Mouse (Mus musculus) limb, embryonic 14.5 days (tissue): ENCODE data around the gene Cox6b2. TPM values are rescaled to one million over a fixed set of nuclear protein-coding genes. Genes with fewer than 3 reads are reported as not detected.

Experiments used
- ATAC-seq: fragments of 200-750 bp; cut with Nextera tagmentation; 2 replicates; pipeline ENCODE4 v1.8.0; 2017; ENCODE audit warnings: low read depth, moderate number of reproducible peaks, moderate TSS enrichment; ENCODE audit not compliant: low FRiP score
- DNase-seq: peaks from one replicate; pipeline ENCODE4 v3.0.0-alpha.2; 2015; ENCODE audit warnings: low spot score
- H3K27ac ChIP-seq: fragments of 300-500 bp; sonication (generic); replicated peaks from 2 replicates; pipeline ENCODE4 v1.5.1; 2014; ENCODE audit warnings: low read depth, mild to moderate bottlenecking, low read length, moderate library complexity, mixed read lengths
- H3K27me3 ChIP-seq: fragments of 300-500 bp; sonication (generic); 2 replicates; pipeline ENCODE4 v1.6.1; 2014; ENCODE audit warnings: low read length, mixed read lengths; ENCODE audit not compliant: control insufficient read depth, insufficient read depth
- H3K36me3 ChIP-seq: fragments of 300-500 bp; sonication (generic); 2 replicates; pipeline ENCODE4 v1.6.1; 2014; ENCODE audit warnings: mild to moderate bottlenecking, low read length, moderate library complexity, mixed read lengths; ENCODE audit not compliant: control insufficient read depth, insufficient read depth
- H3K4me1 ChIP-seq: fragments of 300-500 bp; sonication (generic); 2 replicates; pipeline ENCODE4 v1.6.1; 2014; ENCODE audit warnings: antibody characterized with exemption, low read length, mixed read lengths; ENCODE audit not compliant: control insufficient read depth, insufficient read depth
- H3K4me2 ChIP-seq: fragments of 300-500 bp; sonication (generic); replicated peaks from 2 replicates; pipeline ENCODE4 v1.6.1; 2014; ENCODE audit warnings: low read depth, mild to moderate bottlenecking, low read length, moderate library complexity; ENCODE audit not compliant: severe bottlenecking
- H3K4me3 ChIP-seq: fragments of 300-500 bp; sonication (generic); replicated peaks from 2 replicates; pipeline ENCODE4 v1.5.1; 2014; ENCODE audit warnings: low read length
- H3K9ac ChIP-seq: fragments of 300-500 bp; sonication (generic); 2 replicates; pipeline ENCODE4 v1.6.1; 2014; ENCODE audit warnings: mild to moderate bottlenecking, low read depth, low read length, moderate library complexity; ENCODE audit not compliant: severe bottlenecking
- H3K9me3 ChIP-seq: fragments of 300-500 bp; sonication (generic); 2 replicates; pipeline ENCODE4 v1.6.1; 2016; ENCODE audit warnings: low read length; ENCODE audit not compliant: control insufficient read depth
- POLR2A ChIP-seq: fragments of 200-500 bp; IDR thresholded peaks from 2 replicates; pipeline ENCODE4 v1.8.0; 2012; ENCODE audit warnings: inconsistent platforms, mild to moderate bottlenecking, moderate library complexity, borderline replicate concordance; ENCODE audit not compliant: insufficient read depth, insufficient read length; ENCODE audit errors: extremely low read depth
- WGBS: fragments of 180-500 bp; shearing (Covaris S2); extraction: QIAGEN DNeasy Blood & Tissue Kit; methylation state at CpG from one replicate; pipeline ENCODE4 v1.1.7; 2014; 5-methylcytosine and 5-hydroxymethylcytosine counted together
- polyA plus RNA-seq, 2 experiments: library from polyadenylated mRNA; depleted of rRNA in 1 of 2; stranded (reverse) in 1 of 2; unstranded in 1 of 2; fragments of >200 nt; fragmentation: Nextera tagmentation in 1 of 2; extraction: Ambion mirVana in 1 of 2; gene quantifications; 2 replicates each; pipeline versions ENCODE4 v1.2.1 to v1.2.3; 2012 to 2014

Cox6b2 gene
- polyA plus RNA-seq, 2 experiments: 44.7 to 127 TPM

DNA sequence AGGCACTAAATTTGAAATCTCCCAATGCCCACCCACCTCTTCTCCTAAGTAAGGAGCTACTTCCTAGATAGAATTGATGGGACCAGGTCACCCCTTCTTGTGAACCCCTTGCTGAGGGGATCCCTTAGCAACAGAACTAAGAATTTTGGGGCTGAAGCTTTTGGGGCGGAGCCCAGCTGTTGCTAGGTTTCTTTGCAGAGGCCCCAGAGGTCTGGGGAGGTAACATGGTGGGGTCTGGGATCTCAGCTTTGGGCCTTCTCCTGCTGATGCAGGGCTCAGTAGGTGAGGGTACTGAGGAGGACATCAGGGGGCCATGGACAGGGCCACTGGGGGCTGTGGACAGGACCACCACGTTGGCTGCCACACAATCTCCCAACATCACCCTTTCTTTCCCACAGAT is 29.9 kb upstream of the Cox6b2 start, which contains the start of the genes Il11 and Tmem190:
TSS of gene Il11 (minus strand) at position 101 of the 400 bp plus-strand sequence.
TSS of gene Tmem190 (plus strand) at position 179 of the 400 bp plus-strand sequence.
- TF ChIP-seq POLR2A: no peak
- DNase-seq (no peak), ATAC-seq (no peak)
- no peaks in the 10 kb centered on the region for H3K36me3 ChIP-seq
- no peaks in the 10 kb centered on the region for H3K9me3 ChIP-seq
- no peak within 1 kb of the TSS for H3K4me3 ChIP-seq
- peaks cover 14% of the 10 kb centered on the region for H3K27me3 ChIP-seq
- no peak within 1 kb of the TSS for H3K9ac ChIP-seq
- H3K4me2 ChIP-seq: no peak within 1 kb of the TSS
- H3K27ac ChIP-seq: no peak within 1 kb of the TSS
- WGBS: 79% methylated on average over 2 of the region's 2 CpGs
- H3K4me1 ChIP-seq: 0 out of 2 replicates have a peak, but pooled peaks cover 3% of the 10 kb centered on the region

DNA sequence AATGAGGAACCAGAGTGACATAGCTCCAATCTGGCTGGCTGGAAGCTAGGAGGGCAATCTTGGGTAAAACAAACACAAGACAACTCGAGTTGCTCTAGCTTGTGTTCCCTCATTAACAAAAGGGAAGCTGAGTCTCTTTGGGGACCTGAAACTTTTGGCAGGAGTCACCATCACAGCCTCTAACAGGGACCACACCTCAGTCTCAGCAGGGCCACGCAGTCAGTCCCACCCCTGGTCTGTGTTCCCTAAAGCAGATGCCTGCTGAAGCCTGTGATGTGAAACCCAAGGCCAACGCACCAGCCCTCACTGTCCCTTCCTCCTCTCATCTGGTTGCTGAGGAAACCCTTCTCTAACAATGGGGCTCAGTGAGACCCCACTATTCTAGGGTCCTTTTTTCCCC is 29.2 kb upstream of the Cox6b2 start:
- 0 out of 2 replicates have a peak, but pooled peaks cover 4% of the 10 kb centered on the region for H3K4me1 ChIP-seq
- 38% methylated on average over 3 of the region's 3 CpGs for WGBS
- no peak overlapping the region for H3K4me3 ChIP-seq
- no peak for DNase-seq
- no peaks in the 10 kb centered on the region for H3K36me3 ChIP-seq
- no peaks in the 10 kb centered on the region for H3K9me3 ChIP-seq
- H3K4me2 ChIP-seq: no peak overlapping the region
- no peak for TF ChIP-seq POLR2A
- no peak for ATAC-seq
- H3K9ac ChIP-seq: no peak overlapping the region
- H3K27ac ChIP-seq: no peak overlapping the region
- H3K27me3 ChIP-seq: peaks cover 20% of the 10 kb centered on the region

DNA sequence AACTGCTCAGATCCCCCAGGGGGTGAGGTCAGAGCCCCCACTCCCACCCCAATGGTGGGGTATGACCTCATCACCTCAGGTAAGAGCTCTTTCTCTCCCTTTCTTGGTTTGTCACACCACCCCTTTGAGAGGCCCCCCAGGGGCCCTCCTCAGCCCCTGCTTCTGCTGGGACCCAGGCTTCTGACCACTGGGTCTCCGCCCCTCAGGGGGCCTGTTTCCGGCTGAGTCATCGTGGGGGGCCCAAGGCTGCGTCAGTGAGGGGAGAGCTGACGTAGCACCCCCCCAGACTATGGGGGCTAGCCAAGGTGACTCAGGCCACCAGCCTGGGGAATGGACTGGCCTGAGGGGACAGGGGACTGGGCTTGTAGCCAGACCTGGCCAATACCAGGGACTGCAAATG is 27.0 kb upstream of the Cox6b2 start:
- ATAC-seq: no peak
- Histone ChIP-seq H3K27me3 (peaks cover 39% of the 10 kb centered on the region), H3K4me2 (no peak overlapping the region), H3K9me3 (no peaks in the 10 kb centered on the region), H3K9ac (no peak overlapping the region), H3K4me3 (no peak overlapping the region), H3K27ac (no peak overlapping the region), H3K4me1 (peaks cover 9% of the 10 kb centered on the region; the same call in 1 of the 2 replicates), H3K36me3 (no peaks in the 10 kb centered on the region)
- DNase-seq: no peak
- 27% methylated on average over 5 of the region's 5 CpGs for WGBS
- TF ChIP-seq POLR2A: no peak

DNA sequence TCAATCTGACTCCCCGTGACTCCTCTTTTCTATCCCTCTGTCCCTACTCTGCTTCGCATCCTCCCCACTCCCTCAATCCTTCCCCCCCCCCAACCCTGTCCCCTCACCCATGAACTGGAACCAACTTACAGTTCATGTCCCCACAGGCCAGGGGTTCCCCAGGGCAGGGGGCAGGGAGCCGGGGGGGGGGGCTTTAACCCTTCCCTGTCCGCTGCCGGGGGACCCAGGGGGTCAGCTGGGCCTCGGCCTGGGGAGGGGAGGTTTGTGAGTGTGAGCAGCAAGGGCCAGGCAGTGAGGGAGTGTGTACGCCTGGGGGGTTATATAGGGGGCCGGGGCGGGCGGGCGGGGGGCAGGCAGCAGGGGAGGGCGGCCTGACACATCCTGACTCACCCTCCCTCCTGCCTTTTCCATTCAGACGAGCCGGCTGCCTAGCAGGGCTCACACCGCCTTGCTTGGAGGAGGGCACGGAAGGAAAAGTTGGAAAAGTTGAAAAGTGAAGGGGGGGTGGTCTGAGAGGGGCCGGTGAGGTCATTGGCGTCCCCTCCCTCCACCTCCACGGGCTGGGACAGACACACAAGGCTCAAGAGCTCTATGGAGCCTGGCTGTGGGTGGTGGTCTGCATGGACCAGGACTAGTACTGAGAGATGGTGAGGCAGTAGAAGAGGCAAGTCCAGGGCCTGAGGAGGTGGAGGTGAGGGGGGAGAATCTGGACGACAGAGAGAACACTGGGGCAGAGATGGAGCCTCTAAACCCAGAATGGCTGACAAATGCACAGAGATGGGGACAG is 25.1 kb upstream of the Cox6b2 start:
- Histone ChIP-seq H3K9ac (peak overlapping the region; percentile 32; the same call in 1 of the 2 replicates), H3K27me3 (peaks cover 39% of the 10 kb centered on the region)
- ATAC-seq: no peak

DNA sequence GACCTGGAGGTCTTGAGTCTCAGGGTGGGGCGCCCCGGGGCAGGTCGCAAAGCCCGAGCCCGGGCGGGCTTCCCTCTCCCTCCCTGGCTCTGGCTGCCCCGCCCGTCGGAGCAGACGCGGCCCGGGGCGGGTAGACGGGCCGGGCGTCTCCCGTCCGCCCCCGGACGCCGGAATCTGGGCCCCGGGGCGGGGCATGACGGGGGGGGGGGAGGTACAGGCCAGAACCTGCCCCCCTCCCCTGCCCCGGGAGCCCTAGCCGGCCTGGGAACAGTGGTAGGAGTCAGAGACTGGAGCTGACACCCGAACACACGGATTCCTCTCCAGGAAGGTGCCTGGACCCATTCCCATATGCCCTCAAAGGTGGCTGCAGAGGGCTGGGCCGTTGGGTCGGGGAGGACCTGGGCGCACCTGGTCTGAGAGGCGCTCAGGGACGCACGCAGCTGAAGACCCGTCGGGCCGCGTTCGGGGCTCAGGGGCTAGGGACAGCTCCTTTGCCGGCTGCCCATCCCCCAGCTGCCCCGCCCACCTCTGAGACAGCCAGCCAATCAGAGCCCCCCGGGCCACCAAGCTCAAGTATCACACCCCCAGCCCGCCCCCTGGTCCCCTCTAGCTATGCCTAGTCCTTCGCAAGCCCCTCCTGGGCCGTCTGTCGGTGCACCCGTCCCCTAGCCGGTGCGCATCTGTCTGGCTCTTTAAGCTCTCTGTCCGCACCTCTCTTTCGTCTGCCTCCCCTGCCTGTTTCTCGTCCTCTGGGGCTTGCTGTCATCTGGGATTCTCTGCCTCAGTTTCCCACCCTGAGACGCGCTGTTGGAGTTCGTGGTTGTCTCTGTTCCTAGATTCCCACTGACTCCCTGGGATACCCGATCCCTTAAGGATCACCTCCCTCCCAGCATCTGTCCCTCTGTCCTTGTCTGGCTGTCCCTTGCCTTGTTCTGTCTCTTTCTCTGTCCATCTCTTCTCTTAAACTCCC is 24.3 kb upstream of the Cox6b2 start:
- ATAC-seq (peak; percentile 84), DNase-seq (peak; percentile 67)
- no peak for TF ChIP-seq POLR2A
- Histone ChIP-seq H3K9ac (peak overlapping the region; percentile 32), H3K9me3 (no peaks in the 10 kb centered on the region), H3K4me1 (peaks cover 9% of the 10 kb centered on the region; the same call in 1 of the 2 replicates), H3K27ac (no peak overlapping the region), H3K4me2 (peak overlapping the region; percentile 51), H3K4me3 (peak overlapping the region; percentile 37), H3K27me3 (peaks cover 39% of the 10 kb centered on the region), H3K36me3 (no peaks in the 10 kb centered on the region)
- whole genome bisulfite sequencing: 2% methylated on average over 23 of the region's 56 CpGs

More for the DNA sequence above, 25.1 kb upstream of the Cox6b2 start:
- Histone ChIP-seq H3K36me3 (no peaks in the 10 kb centered on the region), H3K4me1 (peaks cover 9% of the 10 kb centered on the region; the same call in 1 of the 2 replicates), H3K4me3 (no peak overlapping the region), H3K9me3 (no peaks in the 10 kb centered on the region), H3K4me2 (peak overlapping the region; percentile 51; the same call in 1 of the 2 replicates), H3K27ac (no peak overlapping the region)
- no peak for DNase-seq
- TF ChIP-seq POLR2A: no peak
- WGBS: 5% methylated on average over 20 of the region's 20 CpGs
